Mouse (Mus musculus) liver, embryonic 11.5 days (tissue): ENCODE measurements around the gene Mapk6. TPM values are rescaled to one million over a fixed set of nuclear protein-coding genes. Genes with fewer than 3 reads are reported as not detected.

ENCODE experiments used
- ATAC-seq: fragments of 200-750 bp; cut with Nextera tagmentation; replicated peaks from 2 replicates; pipeline ENCODE4 v1.8.0; 2017; ENCODE audit warnings: moderate number of reproducible peaks, mild to moderate bottlenecking, moderate TSS enrichment, moderate library complexity; ENCODE audit not compliant: low FRiP score
- DNase-seq: peaks from one replicate; pipeline ENCODE4 v3.0.0-alpha.2; 2017; ENCODE audit warnings: low spot score
- H3K27ac ChIP-seq: fragments of 300-500 bp; sonication (generic); 2 replicates; pipeline ENCODE4 v1.5.1; 2014; ENCODE audit warnings: mild to moderate bottlenecking, low read depth, low read length, control low read depth
- H3K27me3 ChIP-seq: fragments of 300-500 bp; sonication (generic); replicated peaks from 2 replicates; pipeline ENCODE4 v1.6.1; 2014; ENCODE audit warnings: low read length, mixed read lengths; ENCODE audit not compliant: control insufficient read depth, insufficient read depth
- H3K36me3 ChIP-seq: fragments of 300-500 bp; sonication (generic); 2 replicates; pipeline ENCODE4 v1.6.1; 2014; ENCODE audit warnings: mild to moderate bottlenecking, low read length, moderate library complexity, mixed read lengths; ENCODE audit not compliant: control insufficient read depth, insufficient read depth
- H3K4me1 ChIP-seq: fragments of 300-500 bp; sonication (generic); replicated peaks from 2 replicates; pipeline ENCODE4 v1.6.1; 2014; ENCODE audit warnings: low read length, mixed read lengths; ENCODE audit not compliant: control insufficient read depth, insufficient read depth
- H3K4me2 ChIP-seq: fragments of 300-500 bp; sonication (generic); 2 replicates; pipeline ENCODE4 v1.6.1; 2014; ENCODE audit warnings: mild to moderate bottlenecking, control low read depth, moderate library complexity
- H3K4me3 ChIP-seq: fragments of 300-500 bp; sonication (generic); 2 replicates; pipeline ENCODE4 v1.5.1; 2014; ENCODE audit warnings: low read depth, low read length, control low read depth
- H3K9ac ChIP-seq: fragments of 300-500 bp; sonication (generic); 2 replicates; pipeline ENCODE4 v1.6.1; 2014; ENCODE audit warnings: low read depth, low read length, control low read depth
- H3K9me3 ChIP-seq: fragments of 300-500 bp; sonication (generic); 2 replicates; pipeline ENCODE4 v1.6.1; 2016; ENCODE audit warnings: low read length, inconsistent platforms, mixed read lengths; ENCODE audit not compliant: control insufficient read depth
- WGBS: fragments of 180-500 bp; shearing (Covaris S2); extraction: QIAGEN DNeasy Blood & Tissue Kit; methylation state at CpG from one replicate; pipeline ENCODE4 v1.1.7; 2014; 5-methylcytosine and 5-hydroxymethylcytosine counted together
- polyA plus RNA-seq: library from polyadenylated mRNA; unstranded; fragments of >200 nt; fragmentation: Nextera tagmentation; extraction: Ambion mirVana; gene quantifications from 2 replicates; pipeline ENCODE4 v1.2.1, GENCODE M21; 2014

The Mapk6 gene
- polyA plus RNA-seq, 1 experiment from 2014 or later = 61.0 TPM

DNA sequence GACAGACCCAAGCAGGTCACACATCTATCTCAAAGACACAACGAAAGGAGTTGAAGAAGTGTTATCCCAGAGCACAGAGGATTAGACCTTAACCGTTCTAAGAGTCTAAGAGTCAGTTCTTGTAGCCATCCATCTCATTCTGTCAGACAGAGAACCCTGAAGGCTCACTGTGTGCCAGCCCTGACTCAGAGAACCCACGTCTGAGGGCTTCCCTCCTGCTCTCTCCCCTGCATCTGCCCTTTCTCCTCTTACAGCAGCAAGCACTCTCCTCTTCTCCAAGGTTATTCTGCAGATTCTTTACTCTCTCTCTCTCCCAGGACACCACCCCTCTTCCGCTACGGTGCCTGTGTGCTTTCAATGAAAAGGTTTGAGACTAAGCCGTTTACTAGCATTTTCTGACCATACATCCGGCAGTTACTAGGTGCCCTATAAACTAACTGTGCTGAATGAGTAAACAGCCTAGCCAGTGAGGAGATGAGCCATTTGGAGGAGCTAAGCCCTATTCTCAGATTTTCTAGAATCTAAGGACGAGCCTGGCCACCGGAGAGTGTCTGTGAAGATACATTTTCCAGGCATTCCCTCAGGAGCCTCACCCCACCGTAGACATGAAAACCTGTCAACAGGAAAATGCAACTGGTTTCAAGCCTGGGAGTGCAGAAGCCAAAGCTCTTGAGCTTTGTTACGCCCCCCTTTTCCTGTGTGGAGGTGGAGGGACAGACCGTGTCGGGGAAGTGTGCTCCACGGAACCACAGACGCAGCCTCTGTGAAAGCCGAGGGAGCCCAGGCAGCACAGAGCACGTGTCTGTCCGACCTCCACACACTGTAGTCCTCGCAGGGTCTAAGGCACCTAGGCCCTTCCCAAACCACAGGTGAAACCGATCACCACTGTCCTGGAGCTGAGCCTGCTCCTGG is 8.0 kb downstream of the Mapk6 start:
- H3K4me2 ChIP-seq = no peak overlapping the region
- no peaks in the 10 kb centered on the region for H3K27me3 ChIP-seq
- no peaks in the 10 kb centered on the region for H3K9me3 ChIP-seq
- no peak overlapping the region for H3K27ac ChIP-seq
- no peak overlapping the region for H3K4me3 ChIP-seq
- H3K9ac ChIP-seq = no peak overlapping the region
- WGBS = 60% methylated on average over 20 of the region's 20 CpGs
- DNase-seq (no peak), ATAC-seq (0 out of 2 replicates have a peak, but pooled peaks have one; percentile 24)
- peaks cover 8% of the 10 kb centered on the region; the same call in 1 of the 2 replicates for H3K36me3 ChIP-seq
- peaks cover 37% of the 10 kb centered on the region for H3K4me1 ChIP-seq

DNA sequence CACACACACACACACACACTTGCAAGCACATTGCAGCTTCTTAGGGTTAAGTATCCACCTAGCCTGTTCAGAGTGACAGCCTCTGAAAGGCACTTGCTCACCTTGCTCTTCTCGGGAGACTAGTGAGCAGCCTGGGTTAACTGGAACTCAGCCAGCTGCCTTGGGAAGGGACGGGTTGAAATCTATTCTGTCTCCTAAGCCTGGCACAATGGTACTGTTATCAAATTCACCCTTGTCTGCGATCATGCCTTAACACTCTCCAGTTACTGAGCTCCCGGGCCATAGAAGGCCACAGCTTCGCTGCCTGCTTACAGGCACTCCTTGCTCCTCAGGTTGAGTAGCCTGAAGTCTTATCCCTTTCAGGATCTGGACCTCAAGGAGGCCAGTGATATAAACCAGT is 9.2 kb downstream of the Mapk6 start:
- H3K27me3 ChIP-seq = no peaks in the 10 kb centered on the region
- H3K9me3 ChIP-seq = no peaks in the 10 kb centered on the region
- no peak overlapping the region for H3K4me2 ChIP-seq
- ATAC-seq (0 out of 2 replicates have a peak, but pooled peaks have one; percentile 19), DNase-seq (no peak)
- H3K36me3 ChIP-seq = peaks cover 8% of the 10 kb centered on the region
- no peak overlapping the region for H3K9ac ChIP-seq
- WGBS = 59% methylated on average over 5 of the region's 5 CpGs
- H3K27ac ChIP-seq = no peak overlapping the region
- H3K4me3 ChIP-seq = no peak overlapping the region
- peaks cover 26% of the 10 kb centered on the region for H3K4me1 ChIP-seq

DNA sequence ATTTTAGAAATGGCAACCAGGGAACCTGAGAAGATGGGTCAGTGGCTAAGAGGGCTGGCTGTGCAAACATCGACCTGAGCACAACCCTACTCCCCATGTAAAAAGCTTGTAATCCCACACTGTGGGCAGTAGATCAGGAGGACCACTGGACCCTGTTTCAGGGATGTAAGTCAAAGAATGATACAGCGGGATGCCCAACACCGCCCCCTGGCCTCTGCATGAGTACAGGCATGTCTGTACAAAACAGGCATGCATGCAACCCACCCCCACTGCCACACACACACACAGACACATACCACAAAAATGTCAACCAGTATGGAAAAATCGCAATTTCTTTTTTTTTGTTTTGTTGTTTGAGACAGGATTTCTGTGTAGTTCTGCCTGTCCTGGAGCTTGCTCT is 10.7 kb downstream of the Mapk6 start:
- no peak overlapping the region for H3K4me2 ChIP-seq
- WGBS = 91% methylated on average over 4 of the region's 4 CpGs
- H3K9ac ChIP-seq = no peak overlapping the region
- ATAC-seq = no peak
- no peak for DNase-seq
- H3K4me3 ChIP-seq = no peak overlapping the region
- no peaks in the 10 kb centered on the region for H3K9me3 ChIP-seq
- peaks cover 11% of the 10 kb centered on the region for H3K36me3 ChIP-seq
- peaks cover 16% of the 10 kb centered on the region for H3K4me1 ChIP-seq
- H3K27me3 ChIP-seq = no peaks in the 10 kb centered on the region
- H3K27ac ChIP-seq = no peak overlapping the region

DNA sequence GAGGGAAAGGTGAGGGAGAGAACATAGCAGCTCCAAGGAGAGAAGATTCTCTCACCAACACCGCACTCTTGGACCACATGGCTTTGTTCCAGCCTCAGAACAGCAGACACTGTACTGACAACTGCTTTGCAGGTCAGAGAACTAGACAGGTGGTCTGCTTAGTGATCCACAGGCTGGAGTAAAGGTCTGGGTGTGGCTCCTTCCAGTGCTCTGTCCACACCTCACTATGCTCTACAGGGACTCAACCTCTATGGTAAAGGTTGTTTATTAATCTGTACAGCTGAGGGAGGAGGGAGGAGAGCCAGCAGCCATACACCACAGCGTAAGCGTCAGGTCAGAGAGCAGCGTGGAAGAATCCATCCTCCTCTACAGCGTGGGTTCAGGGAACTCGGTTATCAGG is 13.8 kb downstream of the Mapk6 start:
- Histone ChIP-seq H3K4me2 (no peak overlapping the region), H3K27me3 (no peaks in the 10 kb centered on the region), H3K4me3 (no peak overlapping the region), H3K36me3 (peaks cover 21% of the 10 kb centered on the region), H3K9ac (no peak overlapping the region), H3K27ac (no peak overlapping the region), H3K9me3 (no peaks in the 10 kb centered on the region), H3K4me1 (peaks cover 3% of the 10 kb centered on the region; the same call in 1 of the 2 replicates)
- no peak for DNase-seq
- peak; percentile 42 for ATAC-seq
- 59% methylated on average over 6 of the region's 6 CpGs for WGBS

DNA sequence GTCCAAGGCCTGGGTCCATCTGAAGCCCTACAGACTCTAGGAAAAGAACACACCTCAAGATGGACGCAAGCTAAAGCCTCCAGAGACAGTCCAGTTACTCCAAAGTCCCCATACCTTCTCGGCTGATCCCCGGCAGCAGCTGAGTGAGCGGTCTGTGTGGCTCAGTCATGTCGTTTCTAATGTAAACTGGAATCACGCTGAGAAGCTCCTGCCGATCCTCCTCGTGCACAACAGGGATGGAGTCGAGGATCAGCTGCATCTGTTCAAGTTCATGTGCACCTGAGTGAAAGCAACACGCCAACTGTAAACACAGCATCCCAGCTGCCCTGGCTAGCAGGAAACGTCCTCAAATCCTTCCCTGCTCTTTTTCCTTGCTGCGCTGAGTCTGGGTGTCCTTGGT is 16.6 kb downstream of the Mapk6 start:
- ATAC-seq = no peak
- Histone ChIP-seq H3K4me1 (no peaks in the 10 kb centered on the region), H3K27me3 (no peaks in the 10 kb centered on the region), H3K9me3 (no peaks in the 10 kb centered on the region), H3K4me3 (no peak overlapping the region), H3K4me2 (no peak overlapping the region), H3K36me3 (peaks cover 31% of the 10 kb centered on the region), H3K27ac (no peak overlapping the region), H3K9ac (no peak overlapping the region)
- 89% methylated on average over 12 of the region's 12 CpGs for WGBS
- no peak for DNase-seq

DNA sequence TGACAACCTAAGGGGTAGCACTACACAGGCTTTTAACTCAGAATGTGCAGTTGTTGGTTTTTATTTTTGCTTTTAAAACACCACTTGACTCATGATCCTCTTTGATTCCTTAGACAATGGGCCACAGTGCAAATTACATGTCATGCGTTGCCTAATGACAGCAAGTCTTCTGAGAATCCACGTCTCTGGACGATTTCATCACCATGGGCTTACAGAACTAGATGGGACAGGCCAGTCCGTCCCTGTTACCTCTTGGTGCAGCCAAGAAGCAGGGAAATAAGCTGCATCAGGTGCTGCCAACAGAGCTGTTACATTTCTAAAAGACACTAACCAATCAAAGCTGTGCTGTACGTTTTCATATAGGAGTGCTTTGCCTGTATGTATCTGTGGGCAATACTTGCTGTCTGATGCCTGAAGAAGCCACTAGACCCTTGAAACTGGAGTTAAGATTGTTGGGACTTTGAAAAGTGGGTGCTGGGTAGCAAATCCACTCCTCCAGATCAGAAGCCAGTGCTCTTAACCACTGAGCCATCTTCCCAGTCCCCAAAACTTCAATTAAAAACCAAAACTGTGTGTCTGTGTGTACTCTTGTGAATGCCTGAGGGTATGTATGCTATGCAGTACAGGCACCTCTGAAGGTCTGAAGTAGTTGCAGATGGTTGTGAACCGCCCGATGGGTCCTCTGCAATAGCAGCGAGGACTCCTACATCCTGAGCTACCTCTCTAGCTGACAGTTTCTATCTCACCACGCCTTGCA is 24.4 kb downstream of the Mapk6 start:
- Histone ChIP-seq H3K4me3 (no peak overlapping the region), H3K27ac (no peak overlapping the region), H3K36me3 (peaks cover 13% of the 10 kb centered on the region), H3K9me3 (no peaks in the 10 kb centered on the region), H3K27me3 (no peaks in the 10 kb centered on the region), H3K4me2 (no peak overlapping the region), H3K4me1 (no peaks in the 10 kb centered on the region), H3K9ac (no peak overlapping the region)
- ATAC-seq = no peak
- WGBS = 86% methylated on average over 9 of the region's 9 CpGs
- DNase-seq = no peak

DNA sequence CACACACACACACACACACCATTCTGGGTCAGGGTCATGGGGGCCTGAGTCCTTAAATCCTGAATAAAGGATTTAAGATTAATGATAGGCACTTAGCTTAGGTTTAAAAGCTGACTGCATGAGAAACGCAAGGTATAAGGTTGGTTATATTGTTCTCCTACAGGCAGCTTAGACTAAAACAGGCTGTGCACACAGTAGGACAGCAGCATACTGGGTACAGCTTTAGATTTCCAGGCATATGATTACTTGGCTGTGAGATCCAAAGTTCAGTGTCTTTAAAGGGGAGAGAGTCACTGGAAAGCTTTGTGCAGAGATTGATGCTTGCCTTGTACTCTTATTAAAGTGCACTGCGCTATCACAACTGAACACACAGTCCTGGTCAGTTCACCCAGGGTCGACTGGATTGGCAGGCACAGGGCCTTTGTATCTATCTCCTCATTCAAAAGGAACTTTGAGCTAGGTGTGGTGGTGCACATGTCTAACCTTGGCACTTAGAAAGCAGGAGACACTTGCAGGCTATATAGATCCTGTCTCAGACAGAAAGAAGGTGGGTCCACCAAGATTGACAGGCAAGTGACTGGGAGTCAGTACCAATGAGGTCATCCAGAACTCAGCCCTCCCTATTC is 25.4 kb downstream of the Mapk6 start:
- H3K4me1 ChIP-seq = no peaks in the 10 kb centered on the region
- no peak overlapping the region for H3K4me2 ChIP-seq
- no peak overlapping the region for H3K4me3 ChIP-seq
- 85% methylated on average over 3 of the region's 3 CpGs for WGBS
- no peak overlapping the region for H3K9ac ChIP-seq
- DNase-seq (no peak), ATAC-seq (no peak)
- no peak overlapping the region for H3K27ac ChIP-seq
- no peaks in the 10 kb centered on the region for H3K27me3 ChIP-seq
- H3K9me3 ChIP-seq = no peaks in the 10 kb centered on the region
- peaks cover 11% of the 10 kb centered on the region for H3K36me3 ChIP-seq

DNA sequence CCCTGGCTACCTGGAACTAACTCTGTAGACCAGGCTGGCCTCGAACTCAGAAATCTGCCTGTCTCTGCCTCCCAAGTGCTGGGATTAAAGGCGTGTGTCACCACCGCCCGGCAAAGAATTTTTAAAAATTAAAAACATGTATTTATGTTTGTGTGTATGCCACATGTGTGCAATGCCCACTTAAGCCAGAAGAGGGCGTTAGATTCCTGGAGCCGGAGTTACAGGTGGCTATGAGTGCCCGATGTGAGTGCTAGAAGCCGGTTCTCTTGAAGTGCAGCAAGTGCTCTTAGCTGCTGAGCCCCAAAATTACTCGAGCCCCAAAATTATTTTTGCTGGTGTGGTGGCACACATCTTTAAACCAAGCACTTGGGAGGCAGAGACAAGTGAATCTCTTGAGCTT is 26.0 kb downstream of the Mapk6 start:
- H3K4me2 ChIP-seq = no peak overlapping the region
- no peaks in the 10 kb centered on the region for H3K27me3 ChIP-seq
- no peak overlapping the region for H3K27ac ChIP-seq
- WGBS = 79% methylated on average over 9 of the region's 9 CpGs
- no peak overlapping the region for H3K9ac ChIP-seq
- H3K4me3 ChIP-seq = no peak overlapping the region
- no peaks in the 10 kb centered on the region for H3K9me3 ChIP-seq
- DNase-seq (no peak), ATAC-seq (no peak)
- no peaks in the 10 kb centered on the region for H3K4me1 ChIP-seq
- peaks cover 6% of the 10 kb centered on the region for H3K36me3 ChIP-seq
